Mouse (Mus musculus): ENCODE measurements around the gene Fam107a. TPM values are rescaled to one million over a fixed set of nuclear protein-coding genes. Genes with fewer than 3 reads are reported as not detected.

Gene Fam107a
- total and polyA plus RNA-seq, 3 experiments, result not detected

GRCm38 (mm10) chr14:8329552-8329951, 11.7 kb upstream of the Fam107a start:
- no peak for TF ChIP-seq CTCF (IDR thresholded peaks at IDR 0.05 in 2 of 3, conservative IDR thresholded peaks at IDR 0.05 in 1 of 3; ENCODE audit: control insufficient read depth in 1 of 3, insufficient read depth in 1 of 3, low read depth in 2 of 3, low read length in 3 of 3, poor library complexity in 1 of 3, severe bottlenecking in 1 of 3)
- DNase-seq (ENCODE audit: low read depth, low spot score), result no peak
- H3K9ac ChIP-seq (ENCODE audit: control insufficient read depth, low read depth, low read length, poor library complexity, severe bottlenecking), result no peak overlapping the region
- no peaks in the 10 kb centered on the region for H3K4me1 ChIP-seq (ENCODE audit: control insufficient read depth in 1 of 2, insufficient read depth in 2 of 2, low read length in 2 of 2)
- H3K27ac ChIP-seq (ENCODE audit: control insufficient read depth, low read depth, low read length), result no peak overlapping the region
- no peaks in the 10 kb centered on the region for H3K79me2 ChIP-seq (ENCODE audit: control insufficient read depth, insufficient read depth, low read length, poor library complexity)
- no peak overlapping the region for H3K4me3 ChIP-seq (ENCODE audit: control insufficient read depth in 1 of 2, insufficient read depth in 1 of 2, low read depth in 2 of 2, low read length in 2 of 2)
- no peaks in the 10 kb centered on the region for H3K9me3 ChIP-seq (replicated peaks; ENCODE audit: insufficient read depth, low read length)
- no peaks in the 10 kb centered on the region for H3K27me3 ChIP-seq (ENCODE audit: control insufficient read depth in 1 of 2, insufficient read depth in 2 of 2, low read length in 2 of 2)
- H3K36me3 ChIP-seq (ENCODE audit: control insufficient read depth in 1 of 2, insufficient read depth in 2 of 2, low read length in 2 of 2), result no peaks in the 10 kb centered on the region

- Histone ChIP-seq H3K36me3 (ENCODE audit: control insufficient read depth in 1 of 2, insufficient read depth in 2 of 2, low read length in 2 of 2) (no peaks in the 10 kb centered on the region), H3K27ac (ENCODE audit: control insufficient read depth, low read depth, low read length) (no peak overlapping the region), H3K27me3 (ENCODE audit: control insufficient read depth in 1 of 2, insufficient read depth in 2 of 2, low read length in 2 of 2) (no peaks in the 10 kb centered on the region)
These were observed 9.5 kb upstream of the Fam107a start for GRCm38 (mm10) chr14:8327371-8327770.

DNA sequence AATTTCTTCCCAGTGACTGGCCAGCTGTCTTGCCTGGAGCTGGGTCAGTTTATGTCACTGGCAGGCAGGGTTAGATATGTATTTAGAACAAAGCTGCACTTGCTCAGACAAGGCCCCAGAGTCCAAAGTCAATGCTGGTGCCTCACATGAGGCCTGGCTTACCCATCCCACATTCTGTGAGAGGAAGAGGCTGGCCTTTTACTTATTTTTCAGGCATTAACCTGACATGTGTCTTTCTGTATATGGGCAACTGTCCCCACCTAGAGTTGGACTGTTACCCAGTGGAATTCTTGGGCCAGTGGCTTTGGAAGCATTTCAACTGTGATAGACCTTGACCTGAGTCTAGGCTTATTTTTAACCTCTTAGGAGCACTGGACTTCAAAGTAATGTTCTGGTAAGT, 9.1 kb upstream of the Fam107a start:
- no peak for DNase-seq (ENCODE audit: low read depth, low spot score)
- H3K4me1 ChIP-seq (ENCODE audit: control insufficient read depth in 1 of 2, insufficient read depth in 2 of 2, low read length in 2 of 2), result no peaks in the 10 kb centered on the region
- H3K9ac ChIP-seq (ENCODE audit: control insufficient read depth, low read depth, low read length, poor library complexity, severe bottlenecking), result no peak overlapping the region
- H3K27me3 ChIP-seq (ENCODE audit: control insufficient read depth in 1 of 2, insufficient read depth in 2 of 2, low read length in 2 of 2), result no peaks in the 10 kb centered on the region
- no peak overlapping the region for H3K4me3 ChIP-seq (ENCODE audit: control insufficient read depth in 1 of 2, insufficient read depth in 1 of 2, low read depth in 2 of 2, low read length in 2 of 2)
- H3K27ac ChIP-seq (ENCODE audit: control insufficient read depth, low read depth, low read length), result no peak overlapping the region
- H3K79me2 ChIP-seq (ENCODE audit: control insufficient read depth, insufficient read depth, low read length, poor library complexity), result no peaks in the 10 kb centered on the region
- no peaks in the 10 kb centered on the region for H3K36me3 ChIP-seq (ENCODE audit: control insufficient read depth in 1 of 2, insufficient read depth in 2 of 2, low read length in 2 of 2)
- H3K9me3 ChIP-seq (replicated peaks; ENCODE audit: insufficient read depth, low read length), result no peaks in the 10 kb centered on the region
- TF ChIP-seq TCF12 (IDR thresholded peaks at IDR 0.05; ENCODE audit: low read depth, low read length) (no peak), ZKSCAN1 (IDR thresholded peaks at IDR 0.05; ENCODE audit: low read depth, low read length) (no peak), MAFK (IDR thresholded peaks at IDR 0.05; ENCODE audit: borderline replicate concordance, low read depth, low read length) (no peak), CHD2 (IDR thresholded peaks at IDR 0.05; ENCODE audit: low read length) (no peak), MXI1 (IDR thresholded peaks at IDR 0.05; ENCODE audit: low read depth, low read length) (no peak), MYC (IDR thresholded peaks at IDR 0.05; ENCODE audit: low read depth, low read length) (no peak), RCOR1 (IDR thresholded peaks at IDR 0.05; ENCODE audit: low read depth, low read length) (no peak), USF2 (IDR thresholded peaks at IDR 0.05; ENCODE audit: borderline replicate concordance in 1 of 2, insufficient read depth in 1 of 2, low read depth in 1 of 2, low read length in 2 of 2) (no peak), CHD1 (IDR thresholded peaks at IDR 0.05; ENCODE audit: low read depth, low read length) (no peak), RAD21 (IDR thresholded peaks at IDR 0.05; ENCODE audit: low read depth, low read length) (no peak), POLR2AphosphoS5 (IDR thresholded peaks at IDR 0.05; ENCODE audit: borderline replicate concordance, low read depth, low read length) (no peak), HCFC1 (IDR thresholded peaks at IDR 0.05; ENCODE audit: low read depth, low read length) (no peak), SMC3 (IDR thresholded peaks at IDR 0.05; ENCODE audit: low read depth, low read length) (no peak), ZNF384 (IDR thresholded peaks at IDR 0.05; ENCODE audit: low read depth, low read length) (no peak), SIN3A (IDR thresholded peaks at IDR 0.05; ENCODE audit: low read length) (no peak), EP300 (IDR thresholded peaks at IDR 0.05; ENCODE audit: low read depth in 1 of 2, low read length in 2 of 2) (no peak)

More at GRCm38 (mm10) chr14:8327371-8327770, 9.5 kb upstream of the Fam107a start:
- no peak for TF ChIP-seq ZKSCAN1 (IDR thresholded peaks at IDR 0.05; ENCODE audit: low read depth, low read length)
- H3K9me3 ChIP-seq (replicated peaks; ENCODE audit: insufficient read depth, low read length), result no peaks in the 10 kb centered on the region
- H3K4me1 ChIP-seq (ENCODE audit: control insufficient read depth in 1 of 2, insufficient read depth in 2 of 2, low read length in 2 of 2), result no peaks in the 10 kb centered on the region
- no peaks in the 10 kb centered on the region for H3K79me2 ChIP-seq (ENCODE audit: control insufficient read depth, insufficient read depth, low read length, poor library complexity)
- DNase-seq (ENCODE audit: low read depth, low spot score), result no peak
- H3K9ac ChIP-seq (ENCODE audit: control insufficient read depth, low read depth, low read length, poor library complexity, severe bottlenecking), result no peak overlapping the region
- no peak overlapping the region for H3K4me3 ChIP-seq (ENCODE audit: control insufficient read depth in 1 of 2, insufficient read depth in 1 of 2, low read depth in 2 of 2, low read length in 2 of 2)

All from MEL (cell line).